Mouse (Mus musculus): ENCODE measurements at regions not wholly inside any gene's neighbourhood (a gene's known extent, or its start where the extent isn't known, plus 50 kb on each side); places are given as distances from the start of the nearest gene placed in this dataset.

DNA sequence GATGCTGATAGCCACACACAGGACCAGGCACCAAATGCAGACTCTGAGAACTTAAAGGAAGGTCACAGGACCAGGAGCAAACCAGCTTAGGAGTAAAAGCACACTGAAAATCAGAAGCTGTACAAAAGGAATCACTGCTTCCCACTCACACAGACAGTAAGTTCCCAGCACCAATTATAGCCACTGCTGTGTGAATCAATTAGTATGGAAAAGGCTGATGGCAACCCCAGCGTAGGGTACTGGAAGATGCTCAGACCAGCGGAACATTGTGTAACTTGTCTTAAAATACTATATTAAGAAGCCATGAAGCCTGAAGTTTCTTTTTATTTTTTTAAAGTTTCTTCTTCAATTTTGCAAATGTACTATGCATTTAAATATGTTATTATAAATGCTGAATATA lies 115.8 kb downstream of the Lnpk start:
- DNase-seq (ENCODE audit: inconsistent ontology term) = no peak

DNA sequence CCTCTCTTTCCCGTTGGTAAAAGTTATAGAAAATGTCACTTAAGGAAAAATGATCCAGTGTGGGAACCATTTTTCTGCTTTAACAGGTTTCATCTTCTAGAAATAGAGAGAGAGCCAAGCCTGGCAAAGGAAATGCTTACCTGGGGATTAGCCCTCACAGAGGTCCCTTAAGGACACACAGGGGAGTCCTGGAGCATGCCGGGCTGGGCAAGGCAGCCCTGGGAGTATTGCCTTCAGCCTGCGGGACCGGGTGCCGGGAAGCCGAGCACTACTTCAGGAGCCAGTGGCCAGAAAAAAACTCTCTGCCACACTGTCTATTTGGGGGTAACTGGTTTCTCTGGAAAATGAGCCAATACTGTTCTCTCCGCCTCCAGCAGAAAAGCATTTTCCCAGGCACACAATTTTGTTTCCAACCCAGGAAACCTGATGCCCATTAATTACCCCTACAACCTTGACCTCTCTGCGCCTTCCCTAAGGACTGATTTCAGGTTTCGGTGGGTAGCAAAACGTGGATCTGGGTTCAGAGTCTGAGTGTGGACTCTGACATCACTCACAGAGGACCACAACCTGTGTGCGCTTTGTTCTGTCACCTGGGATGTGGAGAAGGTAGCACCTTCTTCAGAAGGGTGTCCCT lies 117.9 kb downstream of the Lnpk start:
- DNase-seq (ENCODE audit: inconsistent ontology term) = no peak

DNA sequence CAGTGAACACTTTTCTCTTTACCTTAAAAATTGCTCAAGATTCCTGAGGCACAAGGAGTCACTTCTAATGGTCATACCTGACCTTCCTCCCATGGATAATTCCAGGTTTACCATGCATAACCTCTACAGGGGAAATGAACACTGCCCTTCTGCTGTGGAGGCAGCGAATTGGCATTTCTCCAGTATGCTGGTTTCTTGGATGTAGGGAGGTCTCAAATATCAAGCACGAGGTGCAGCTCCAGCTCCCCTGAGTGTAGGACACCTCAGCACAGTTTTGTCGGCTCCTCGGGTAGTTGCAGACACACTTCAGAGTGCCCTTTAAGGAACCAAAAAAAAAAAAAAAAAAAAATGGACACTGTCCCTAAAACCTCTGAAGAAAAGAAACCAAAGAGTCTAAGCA lies 124.8 kb downstream of the Lnpk start:
- DNase-seq (ENCODE audit: inconsistent ontology term) = no peak

DNA sequence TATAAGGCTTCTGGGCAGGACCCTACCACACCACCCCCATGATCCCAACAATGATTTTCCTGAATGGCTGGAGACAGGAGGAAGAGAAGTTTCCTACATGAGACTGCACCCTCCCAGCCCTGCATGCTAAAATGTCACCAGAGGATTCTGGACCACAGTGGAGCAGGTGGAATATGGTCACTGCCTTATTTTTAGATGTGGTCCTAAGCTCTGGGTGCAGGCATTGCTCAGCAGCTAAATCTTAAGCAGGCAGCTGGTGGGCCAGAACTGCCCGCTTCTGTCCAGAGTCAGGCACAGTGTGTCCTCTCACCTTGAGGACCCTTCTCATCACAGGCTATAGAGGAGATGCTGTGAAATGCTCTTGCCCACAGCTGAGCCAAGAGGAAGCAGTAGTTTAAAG lies 126.6 kb downstream of the Lnpk start:
- DNase-seq (ENCODE audit: inconsistent ontology term) = no peak

DNA sequence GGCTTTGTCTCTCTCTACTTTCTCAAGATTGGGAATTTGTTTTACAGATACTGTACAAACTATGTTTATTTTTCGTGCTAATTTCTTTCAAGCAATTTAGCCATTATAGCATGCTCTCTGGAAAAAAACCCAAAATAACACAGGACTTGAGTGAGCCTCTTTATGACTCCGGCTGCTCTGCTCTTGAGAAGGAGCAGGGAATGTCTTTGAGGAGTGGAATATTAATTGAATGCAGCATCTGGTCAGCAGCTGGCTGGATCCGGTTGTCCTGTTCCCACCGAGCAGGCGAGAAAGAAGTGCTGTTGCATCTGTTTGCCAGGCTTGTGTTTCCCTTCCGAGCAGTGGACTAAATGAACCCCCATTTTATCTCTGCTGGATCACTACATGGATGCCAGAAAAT lies 127.7 kb downstream of the Lnpk start:
- no peak for DNase-seq (ENCODE audit: inconsistent ontology term)

DNA sequence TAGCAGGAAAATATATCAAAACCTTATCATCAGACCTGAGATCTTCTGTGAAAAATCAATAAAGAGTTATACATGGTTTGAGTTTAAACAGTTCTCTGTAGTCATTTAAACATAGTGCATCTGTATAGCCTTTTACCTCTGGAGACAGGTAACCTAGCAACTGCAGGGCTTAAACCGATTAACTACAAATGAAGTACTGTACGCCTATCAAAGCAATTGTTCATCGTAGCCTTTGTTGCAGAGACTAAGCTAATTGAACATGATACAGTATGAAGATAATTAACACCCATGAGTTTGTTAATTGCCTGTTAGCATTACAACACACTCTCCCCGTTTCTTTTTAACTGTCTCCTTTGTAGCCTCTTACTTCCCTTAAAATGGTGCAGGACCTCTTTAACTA lies 128.2 kb downstream of the Lnpk start:
- DNase-seq (ENCODE audit: inconsistent ontology term) = no peak

DNA sequence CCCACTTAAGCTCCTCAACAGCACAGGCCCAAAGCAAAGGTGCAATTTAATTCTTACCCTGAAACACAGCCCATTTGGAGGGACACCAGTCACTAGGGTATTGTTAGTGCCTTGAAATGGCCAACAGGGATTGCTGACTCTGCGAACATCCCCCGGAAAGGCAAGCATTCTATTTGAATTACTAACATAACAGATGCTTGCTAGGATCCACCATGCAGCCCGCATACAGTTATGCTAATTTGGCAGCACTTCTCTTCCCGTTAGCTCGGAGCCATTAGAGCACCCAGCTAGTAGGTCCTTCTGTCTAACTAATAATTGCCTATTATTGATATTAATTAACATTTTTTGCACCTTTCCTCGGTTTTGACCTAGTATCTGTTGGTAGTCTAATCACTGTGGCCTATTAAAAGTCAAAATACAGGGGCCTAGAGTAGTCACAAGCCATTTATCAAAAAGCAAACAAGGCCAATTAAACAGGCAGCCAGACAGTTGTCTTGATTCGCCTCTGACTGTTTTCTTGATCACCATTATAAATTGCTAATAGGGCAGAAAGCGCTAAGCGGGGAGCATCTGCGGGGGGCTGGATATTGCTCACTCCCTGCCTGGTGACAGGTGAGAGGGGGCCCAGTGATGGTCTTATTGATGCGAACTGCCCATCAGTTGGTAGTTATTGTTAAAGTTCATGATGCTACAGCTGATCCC lies 129.0 kb downstream of the Lnpk start:
- DNase-seq (ENCODE audit: inconsistent ontology term) = peak; percentile 40

DNA sequence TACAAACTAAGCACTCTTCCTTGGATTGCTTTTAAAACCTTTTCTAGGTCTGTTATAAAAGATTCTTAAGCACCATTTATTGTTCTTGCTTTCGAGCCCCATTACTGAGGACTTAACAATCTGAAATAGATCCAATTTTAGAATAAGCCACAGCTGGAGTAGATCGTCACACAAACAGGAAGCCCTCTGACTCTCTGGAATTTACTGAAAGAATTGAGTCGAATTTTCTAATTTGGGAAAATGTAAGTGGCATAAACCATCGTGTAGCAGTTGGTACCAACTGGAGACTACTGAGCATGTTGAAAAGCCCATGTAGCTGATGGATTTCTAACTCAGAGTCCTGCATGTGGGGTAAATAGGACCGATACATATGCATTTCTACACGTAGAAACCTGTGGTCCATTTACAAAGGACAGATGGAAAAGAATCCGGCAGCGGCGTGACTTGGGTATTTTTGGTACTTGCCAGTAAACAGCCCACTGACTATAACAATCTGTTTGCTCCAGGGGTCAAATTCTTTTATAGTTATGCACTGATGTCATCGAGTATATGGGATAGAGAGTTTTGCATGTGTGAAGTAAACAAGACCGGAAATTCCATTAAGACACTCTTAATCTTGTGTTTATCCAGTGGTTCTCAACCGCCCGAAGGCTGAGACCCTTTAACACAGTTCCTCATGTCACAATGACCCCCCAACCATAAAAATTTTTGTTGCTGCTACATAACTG lies 143.9 kb downstream of the Lnpk start:
- no peak for DNase-seq (ENCODE audit: inconsistent ontology term)

DNA sequence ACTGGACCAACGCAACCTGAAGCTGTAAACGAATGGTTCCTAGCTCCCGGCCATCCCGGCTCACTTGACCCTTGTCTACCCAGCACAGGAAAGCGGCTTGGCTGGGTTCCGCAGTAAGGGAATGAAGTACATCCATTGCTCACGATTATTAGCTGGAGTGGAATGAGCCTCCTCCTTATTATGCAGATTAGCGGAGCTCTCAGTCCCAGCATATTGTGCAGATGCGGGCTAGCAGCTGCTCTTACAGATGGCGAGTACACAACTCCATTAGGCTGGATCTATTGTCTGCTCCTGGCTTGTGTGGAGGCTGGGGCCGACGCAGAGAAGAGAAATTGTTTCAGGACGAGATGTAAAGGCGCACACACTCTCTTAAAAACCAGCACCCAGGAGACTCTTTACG lies 152.5 kb downstream of the Lnpk start:
- DNase-seq (ENCODE audit: inconsistent ontology term) = peak; percentile 70

DNA sequence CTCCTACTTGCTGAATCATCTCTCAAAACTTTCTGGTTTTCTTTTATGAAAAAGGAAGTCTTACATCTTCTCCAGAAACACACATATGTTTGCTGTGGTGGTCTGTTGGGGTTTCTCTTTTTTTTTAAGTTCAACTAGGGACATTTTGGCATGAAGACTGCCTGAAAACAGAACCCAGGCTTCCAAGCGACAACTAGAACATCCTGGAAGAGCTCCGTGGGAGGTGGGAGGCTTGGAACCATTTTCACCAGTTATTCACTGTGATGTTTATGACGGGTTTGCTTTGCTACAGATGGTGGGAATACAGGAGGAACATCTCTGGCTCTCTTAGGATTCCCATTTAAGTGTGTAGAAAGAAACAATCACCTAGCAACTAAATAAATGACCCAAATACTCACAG lies 154.5 kb downstream of the Lnpk start:
- DNase-seq (ENCODE audit: inconsistent ontology term) = no peak

DNA sequence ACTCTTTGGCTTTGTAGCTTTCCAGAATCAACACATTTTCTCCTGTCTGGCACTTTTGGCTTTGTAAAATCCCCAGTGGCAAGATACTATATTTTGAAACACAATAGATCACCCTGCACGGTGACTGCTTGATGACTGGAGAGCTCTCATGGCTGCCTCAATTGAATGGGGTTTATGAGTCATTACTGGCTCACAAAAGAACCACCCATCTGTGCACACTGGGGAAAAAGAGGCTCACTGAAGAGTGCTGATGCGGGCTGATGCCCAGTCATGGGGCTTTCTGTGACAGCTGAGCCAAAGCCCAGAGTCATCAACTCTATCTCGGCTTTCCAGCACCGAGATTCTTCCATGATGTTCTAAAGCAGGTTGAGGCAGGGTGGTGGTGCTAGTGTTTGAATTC lies 163.1 kb downstream of the Lnpk start:
- DNase-seq (ENCODE audit: inconsistent ontology term) = peak; percentile 95

DNA sequence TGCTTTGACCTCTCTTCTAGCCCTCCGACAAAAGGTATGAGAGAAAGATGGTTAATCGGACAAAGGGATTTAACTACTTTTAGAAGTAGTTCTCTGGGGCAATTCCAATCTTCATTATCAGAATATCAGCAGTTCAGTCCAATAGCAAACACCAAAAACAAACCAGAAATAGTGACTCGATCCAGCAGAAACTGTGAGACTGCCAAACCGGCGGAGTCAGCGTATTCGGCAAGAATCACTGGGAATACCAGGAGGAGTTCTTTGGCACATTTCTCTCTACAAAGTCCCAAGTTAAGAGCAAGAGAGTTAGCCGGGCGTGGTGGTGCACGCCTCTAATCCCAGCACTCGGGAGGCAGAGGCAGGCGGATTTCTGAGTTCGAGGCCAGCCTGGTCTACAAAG lies 164.5 kb downstream of the Lnpk start:
- no peak for DNase-seq (ENCODE audit: inconsistent ontology term)

DNA sequence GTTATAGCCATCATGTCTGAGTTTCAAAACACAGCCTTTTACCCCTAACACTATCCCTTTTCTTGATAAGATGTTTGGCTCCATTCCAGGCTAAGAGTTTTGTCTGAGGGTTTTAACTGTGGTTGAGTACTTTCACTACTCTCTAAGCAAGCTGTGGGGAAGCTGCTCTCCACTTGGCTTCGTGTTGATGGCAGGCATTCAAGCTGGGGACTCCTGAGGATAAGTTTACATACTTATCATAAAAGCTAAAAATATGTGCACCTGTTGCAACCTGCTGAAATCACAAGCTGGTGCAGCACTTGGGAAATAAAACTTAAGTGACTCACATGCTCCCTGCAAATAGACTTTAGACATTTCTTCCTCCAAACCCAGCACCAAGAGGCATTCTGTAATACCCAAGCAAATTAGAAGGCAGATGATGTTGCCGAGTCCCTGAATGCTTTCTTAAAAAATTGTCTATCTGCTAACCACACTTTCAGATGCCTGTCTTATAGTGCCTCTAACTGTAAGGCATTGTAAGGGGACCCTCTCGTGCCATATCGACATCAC lies 169.3 kb downstream of the Lnpk start:
- DNase-seq (ENCODE audit: inconsistent ontology term) = no peak

DNA sequence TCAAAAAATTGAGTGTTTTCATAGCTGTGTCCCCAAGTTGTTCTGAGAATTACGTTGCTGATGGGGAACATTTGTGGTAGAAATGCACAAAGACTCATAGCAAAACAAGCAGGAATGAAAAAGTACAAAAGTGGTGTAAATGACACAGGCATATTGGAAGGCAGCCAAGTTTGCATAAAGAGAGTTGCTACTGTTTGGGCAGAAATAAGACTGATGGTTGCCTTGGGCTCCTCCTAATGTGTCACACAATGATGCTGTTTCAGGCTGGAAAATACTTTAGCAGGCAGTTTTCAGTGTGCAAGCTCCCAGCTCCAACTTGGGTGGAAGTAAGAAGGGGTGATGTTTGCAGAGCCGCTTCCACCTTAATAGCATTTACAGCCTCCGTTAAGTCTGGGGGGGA lies 174.7 kb downstream of the Lnpk start:
- peak; percentile 15 for DNase-seq (ENCODE audit: inconsistent ontology term)

DNA sequence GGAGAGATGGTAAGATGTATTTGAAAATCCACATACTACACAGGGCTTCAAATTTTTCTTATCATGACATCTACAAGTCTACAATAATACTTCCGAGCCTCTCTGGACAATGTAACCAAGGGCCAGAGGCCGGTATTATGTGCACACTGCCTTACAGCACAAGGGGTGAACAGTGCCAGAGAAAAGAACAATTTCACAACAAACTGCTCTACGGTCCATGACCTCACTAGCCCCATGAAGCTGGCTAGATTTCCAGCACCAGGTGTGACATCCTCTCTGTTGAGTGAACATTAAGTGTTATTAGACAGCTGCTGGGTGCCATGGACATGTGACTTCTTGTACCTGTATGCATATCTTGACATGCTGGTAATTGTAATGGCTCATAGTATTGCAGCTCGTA lies 188.2 kb downstream of the Lnpk start:
- no peak for DNase-seq (ENCODE audit: inconsistent ontology term)

DNA sequence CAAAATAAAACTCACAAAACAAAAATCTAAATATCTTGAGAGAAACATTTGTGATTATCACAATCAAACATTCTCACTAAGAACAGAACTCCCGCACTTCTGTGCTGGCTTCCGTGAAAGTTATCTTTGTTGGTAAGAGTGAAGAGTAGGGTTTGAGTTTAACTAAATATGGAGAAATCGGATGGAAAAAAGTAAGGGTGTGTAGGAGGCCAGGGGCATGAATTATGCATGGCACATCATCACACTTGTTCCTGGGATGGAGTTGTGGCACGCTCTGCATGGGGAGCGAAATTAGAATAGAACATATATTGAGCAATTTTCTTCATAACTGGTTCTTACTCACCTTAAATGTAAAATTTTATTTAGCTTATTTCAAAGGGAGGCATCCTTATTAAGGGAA lies 191.2 kb downstream of the Lnpk start:
- no peak for DNase-seq (ENCODE audit: inconsistent ontology term)

DNA sequence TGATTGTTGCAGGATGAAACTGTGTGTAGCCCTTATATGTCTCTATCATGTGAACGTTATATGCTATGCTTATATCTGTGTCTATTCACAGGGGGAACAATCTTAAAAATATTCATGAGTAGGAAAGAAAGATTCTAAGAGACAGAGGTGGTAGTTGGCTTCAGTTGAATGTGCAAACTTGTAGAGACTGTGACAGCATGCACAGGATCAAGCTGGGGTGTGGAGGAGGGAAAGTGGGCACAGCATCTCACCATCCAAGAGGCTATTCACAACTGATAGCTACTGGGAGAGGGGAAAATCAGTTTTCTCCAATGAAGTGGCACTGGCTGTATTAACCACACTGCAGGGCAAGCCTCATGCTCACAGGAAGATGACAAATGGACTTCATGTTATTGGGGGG lies 194.3 kb downstream of the Lnpk start:
- no peak for DNase-seq (ENCODE audit: inconsistent ontology term)

DNA sequence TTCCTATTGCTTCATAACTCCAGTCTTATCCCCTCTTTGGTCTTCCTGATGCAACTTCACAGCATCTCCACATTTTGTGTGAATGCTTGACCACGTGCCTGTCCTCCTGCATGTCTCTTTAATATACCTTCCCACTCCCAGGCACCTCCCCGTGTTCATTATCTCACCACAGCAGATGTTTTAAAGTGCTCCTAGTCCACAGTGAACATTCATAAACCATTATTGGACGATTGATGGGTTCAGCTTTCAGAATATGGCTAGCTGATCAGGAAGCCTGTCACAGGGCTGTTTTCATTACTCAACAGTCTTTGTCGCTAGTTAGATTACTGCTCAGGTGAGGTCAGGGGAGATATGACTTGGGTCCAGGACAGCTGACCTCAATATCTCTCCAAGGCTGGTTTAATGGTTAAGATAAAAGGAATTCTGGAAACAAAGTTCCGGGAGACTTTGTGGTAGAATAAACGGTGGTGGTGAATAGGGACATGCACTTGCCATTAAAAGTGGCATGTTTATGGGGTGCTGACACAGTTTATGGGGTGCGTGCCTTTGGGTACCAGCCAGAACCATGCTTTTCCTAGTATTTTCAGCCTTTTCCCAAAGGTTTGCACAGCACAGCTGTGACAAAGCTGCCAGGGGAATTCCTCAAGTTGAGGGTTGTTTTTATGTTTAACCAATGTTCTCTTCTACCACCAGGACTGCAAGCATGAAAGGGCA lies 198.5 kb downstream of the Lnpk start:
- DNase-seq (ENCODE audit: inconsistent ontology term) = no peak

DNA sequence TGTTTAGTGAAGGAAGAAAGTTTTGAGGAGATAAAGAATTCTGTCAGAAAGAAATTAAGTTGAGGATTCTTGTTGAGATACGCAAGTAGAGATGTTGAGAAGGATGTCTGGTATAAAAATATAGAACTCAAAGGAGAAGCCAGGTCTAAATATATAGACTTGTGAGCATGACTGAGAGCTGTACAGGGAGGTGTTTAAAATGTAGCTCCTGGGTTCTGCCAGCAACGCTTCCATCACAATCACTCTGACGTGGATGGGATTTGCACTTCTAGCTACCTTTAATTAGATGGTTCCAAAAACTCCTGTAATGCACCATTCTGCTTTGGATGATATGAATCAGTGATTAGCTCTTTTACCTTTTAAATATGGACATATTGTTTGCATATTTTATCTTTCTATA lies 200.5 kb downstream of the Lnpk start:
- DNase-seq (ENCODE audit: inconsistent ontology term) = no peak

DNA sequence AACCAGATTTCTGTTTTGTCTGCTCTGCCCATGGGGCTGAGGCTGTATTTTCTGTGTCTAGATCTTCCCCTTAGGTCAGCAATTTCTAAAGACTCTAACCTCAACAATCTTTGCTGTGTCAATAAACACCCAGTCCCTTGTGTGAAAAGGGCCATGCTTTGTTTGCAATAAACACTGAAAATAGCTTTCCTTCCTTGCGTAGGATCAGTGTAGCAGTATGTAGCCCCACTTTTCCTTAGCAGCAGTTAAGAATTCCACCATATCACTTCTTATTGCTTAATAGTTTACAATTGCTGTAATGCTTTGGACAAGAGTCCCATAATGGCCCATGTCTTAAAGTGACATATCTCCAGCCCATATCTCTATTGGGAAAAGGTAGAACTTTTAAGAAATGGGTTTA lies 205.3 kb downstream of the Lnpk start:
- DNase-seq (ENCODE audit: inconsistent ontology term) = no peak

DNA sequence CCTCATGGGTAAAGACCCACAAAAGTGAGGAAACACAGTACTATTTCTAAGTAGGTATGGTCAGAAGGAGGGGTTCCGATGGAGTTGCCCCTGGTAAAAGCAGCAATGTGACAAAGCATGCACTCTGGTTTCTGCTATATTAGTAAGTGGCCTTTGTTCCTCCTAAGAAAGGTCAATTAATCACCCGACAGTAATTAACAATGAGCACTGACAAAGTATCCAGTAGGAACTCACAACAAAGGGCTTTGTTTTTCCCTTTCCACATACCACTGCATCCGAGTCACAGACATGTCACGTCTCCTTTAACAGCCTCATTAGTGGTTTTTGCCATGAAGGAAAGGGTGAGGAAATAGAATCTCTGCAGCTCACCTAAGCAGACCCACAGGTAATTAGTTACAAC lies 206.2 kb downstream of the Lnpk start:
- peak; percentile 71 for DNase-seq (ENCODE audit: inconsistent ontology term)

DNA sequence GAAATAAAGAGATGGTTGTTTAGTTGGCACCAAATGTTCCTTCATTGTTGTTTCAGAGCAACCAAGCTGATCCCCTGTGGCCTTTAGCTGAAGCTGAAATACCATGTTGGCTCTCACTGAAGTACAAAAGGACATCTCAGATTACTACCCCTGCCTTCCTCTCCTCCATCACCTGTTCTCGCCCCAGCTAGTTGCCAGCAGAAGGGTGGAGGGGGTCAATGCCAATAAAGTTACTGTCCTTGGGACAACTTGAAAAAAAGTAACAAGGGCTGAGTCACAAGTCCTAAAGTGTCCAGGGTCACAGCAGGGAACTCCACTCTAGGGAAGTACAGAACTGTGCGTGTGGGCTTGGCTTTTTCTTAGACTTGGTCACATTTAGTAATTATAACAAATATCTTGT lies 216.0 kb downstream of the Lnpk start:
- DNase-seq (ENCODE audit: inconsistent ontology term) = no peak
